Mouse (Mus musculus): Measurements from ENCODE around the gene Trmt44.

DNA sequence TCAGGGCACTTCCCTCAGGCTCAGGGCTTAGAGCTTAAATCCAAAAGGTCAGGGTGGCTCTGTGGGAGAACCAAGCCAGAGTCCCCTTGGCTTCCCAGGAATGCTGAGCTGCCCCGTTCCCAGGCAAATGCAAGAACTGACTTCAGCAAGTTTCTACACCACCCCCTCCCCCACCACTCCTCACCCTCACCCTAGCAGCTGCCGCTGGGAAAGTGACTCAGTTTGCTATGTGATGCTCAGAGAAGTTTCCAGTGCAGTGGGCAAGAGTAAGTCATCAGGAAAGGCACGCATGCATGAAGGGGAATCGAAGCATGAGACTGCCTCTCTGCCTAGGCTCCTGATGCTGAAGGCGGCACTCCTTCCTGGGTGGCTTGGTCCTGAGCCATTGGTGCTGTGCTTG is 42.1 kb upstream of the Trmt44 start:
- no peak for TF ChIP-seq CTCF (IDR thresholded peaks at IDR 0.05; ENCODE audit: control insufficient read depth, insufficient read depth, insufficient replicate concordance, low read depth, low read length)
- TF ChIP-seq POLR2A (IDR thresholded peaks at IDR 0.05; ENCODE audit: control insufficient read depth, low read depth, low read length): no peak
